In genomic region chr11:69591899-69592637, GRCm38 (mm10) we compare ENCODE assay signal across 10 mouse cellular contexts. TPM values are rescaled to one million over a fixed set of nuclear protein-coding genes. Genes with fewer than 3 reads are reported as not detected.
DNase-seq lines count a peak whose midpoint lies in the region; ATAC-seq and TF ChIP-seq lines count a peak whose summit lies in the region.
"Had no signal": no experiment of that assay in that cellular context is flagged by ENCODE, and none has a peak within 500 bp of the region (broad histone marks: within the 10 kb centered on the region; RNA-seq: fewer than 3 reads in every experiment).

No protein-coding gene starts in this region.

- no peak for TF ChIP-seq CTCF in gastrocnemius, adult 2 months (IDR thresholded peaks at IDR 0.05)

- no peaks in the 10 kb centered on the region for H3K27me3 ChIP-seq in neural tube, embryonic 13.5 days
- H3K27me3 ChIP-seq: heart, embryonic 13.5 days; Patski had no signal

- intact Hi-C loops in gastrocnemius, adult 2 months (cut with DNase I), result no loop called here
- intact Hi-C loops in left cerebral cortex, postnatal 4 days (cut with DNase I), result no loop called here

- H3K4me3 ChIP-seq in neural tube, embryonic 13.5 days, result no peak overlapping the region
- H3K4me3 ChIP-seq in gastrocnemius, adult 2 months, result peak overlapping the region; percentile 29
- H3K4me3 ChIP-seq: heart, embryonic 13.5 days had no signal

- WGBS in neural tube, embryonic 13.5 days, result 82% methylated on average over 7 of the region's 7 CpGs

- DNase-seq in neural tube, embryonic 10.5 days (ENCODE audit: extremely low spot score, low spot score), result no peak
- peak; percentile 83 for DNase-seq in gastrocnemius, adult 2 months
- peak; percentile 82 for DNase-seq in left cerebral cortex, postnatal 4 days
- peak; percentile 76 for DNase-seq in skeletal muscle tissue, adult 2 months (ENCODE audit: low read depth, low spot score)
- no peak for DNase-seq in ovary, adult 18-20 months (ENCODE audit: low spot score)
- DNase-seq in urinary bladder, postnatal 36 days (ENCODE audit: low spot score in 2 of 2), result no peak
- no peak for DNase-seq in MN1 (ENCODE audit: low spot score)

- no peaks in the 10 kb centered on the region for H3K9me3 ChIP-seq in neural tube, embryonic 13.5 days
- H3K9me3 ChIP-seq: heart, embryonic 13.5 days had no signal

- no peak overlapping the region for H3K9ac ChIP-seq in neural tube, embryonic 13.5 days
- H3K9ac ChIP-seq: heart, embryonic 13.5 days had no signal

- no peaks in the 10 kb centered on the region for H3K4me1 ChIP-seq in neural tube, embryonic 13.5 days (replicated peaks)
- H3K4me1 ChIP-seq: heart, embryonic 13.5 days had no signal

- peak overlapping the region; percentile 33; the same call in 1 of the 2 replicates for H3K27ac ChIP-seq in neural tube, embryonic 13.5 days (replicated peaks)
- peak overlapping the region; percentile 94 for H3K27ac ChIP-seq in gastrocnemius, adult 2 months

- H3K4me2 ChIP-seq in neural tube, embryonic 13.5 days, result no peak overlapping the region
- H3K4me2 ChIP-seq: heart, embryonic 13.5 days had no signal

- peaks cover 59% of the 10 kb centered on the region for H3K36me3 ChIP-seq in neural tube, embryonic 13.5 days

- peak; percentile 69; the same call in 1 of the 2 replicates for ATAC-seq in neural tube, embryonic 13.5 days (ENCODE audit: low read depth)
- ATAC-seq: Patski had no signal

RNA-seq across cellular contexts. Expression of gene Trp53, which starts 11.9 kb away (rescaled TPM):
- 76.0 and 77.6 TPM in 2 replicates for polyA plus RNA-seq in neural tube, embryonic 13.5 days (2015; fragmentation: Nextera tagmentation; extraction: Ambion mirVana)
- total RNA-seq in gastrocnemius, adult 2 months (2021), result 10 to 100 TPM; 12.9 to 16.5 TPM
- 10 to 100 TPM; 38.0 to 39.1 TPM for total RNA-seq in left cerebral cortex, postnatal 4 days (2021)

RNA-seq across cellular contexts. Expression of gene Wrap53, which starts 12.0 kb away (rescaled TPM):
- polyA plus RNA-seq in neural tube, embryonic 13.5 days (2015; fragmentation: Nextera tagmentation; extraction: Ambion mirVana), result 18.1 and 19.7 TPM in 2 replicates
- 1 to 10 TPM; 3.2 to 3.4 TPM for total RNA-seq in gastrocnemius, adult 2 months (2021)
- 1 to 10 TPM; 8.5 to 8.6 TPM for total RNA-seq in left cerebral cortex, postnatal 4 days (2021)

RNA-seq across cellular contexts. Expression of gene Atp1b2, which starts 13.7 kb away (rescaled TPM):
- 29.5 and 30.4 TPM in 2 replicates for polyA plus RNA-seq in neural tube, embryonic 13.5 days (2015; fragmentation: Nextera tagmentation; extraction: Ambion mirVana)
- total RNA-seq in gastrocnemius, adult 2 months (2021), result 100 to 1,000 TPM; 271 to 389 TPM
- total RNA-seq in left cerebral cortex, postnatal 4 days (2021), result 100 to 1,000 TPM; 166 to 200 TPM

RNA-seq across cellular contexts. Expression of gene Shbg, which starts 25.6 kb away (rescaled TPM):
- polyA plus RNA-seq in neural tube, embryonic 13.5 days (2015; fragmentation: Nextera tagmentation; extraction: Ambion mirVana), result not detected in 2 replicates
- not detected for total RNA-seq in gastrocnemius, adult 2 months (2021)
- not detected for total RNA-seq in left cerebral cortex, postnatal 4 days (2021)
- polyA plus RNA-seq: Patski had no signal

RNA-seq across cellular contexts. Expression of gene Sat2, which starts 29.8 kb away (rescaled TPM):
- polyA plus RNA-seq in neural tube, embryonic 13.5 days (2015; fragmentation: Nextera tagmentation; extraction: Ambion mirVana), result 22.6 and 27.5 TPM in 2 replicates
- total RNA-seq in gastrocnemius, adult 2 months (2021), result 1 to 10 TPM; 2.6 to 3.2 TPM
- 10 to 100 TPM in 1 of 2 experiments, 1 to 10 TPM in 1; 8.7 to 12.4 TPM for total RNA-seq in left cerebral cortex, postnatal 4 days (2021)

Comparison
In these comparisons a context has a peak if more than half of its experiments do, and no peak if none do; other contexts are left out.
1. DNase-seq: peak in gastrocnemius, adult 2 months (single experiment), left cerebral cortex, postnatal 4 days (single experiment) and skeletal muscle tissue, adult 2 months (single experiment); none in neural tube, embryonic 10.5 days (single experiment), ovary, adult 18-20 months (single experiment), urinary bladder, postnatal 36 days (0 of 2) and MN1 (single experiment).